Mouse (Mus musculus): ENCODE results near the gene Med31.

The Med31 gene

GRCm38 (mm10) chr11:72215410-72215797 lies at the start of gene Med31:
Gene Med31, minus strand, starts transcription at chr11:72215592.
- peak; percentile 89 for DNase-seq

GRCm38 (mm10) chr11:72256441-72256840 lies 41.0 kb upstream of the Med31 start:
- no peak for DNase-seq

GRCm38 (mm10) chr11:72255629-72256028 lies 40.2 kb upstream of the Med31 start:
- DNase-seq = no peak

GRCm38 (mm10) chr11:72245196-72245753 lies 29.9 kb upstream of the Med31 start:
- DNase-seq = no peak

GRCm38 (mm10) chr11:72240062-72240860 lies 24.9 kb upstream of the Med31 start:
- DNase-seq = no peak

- no peak for DNase-seq
Observed at GRCm38 (mm10) chr11:72234013-72234412, 18.6 kb upstream of the Med31 start.

- no peak for DNase-seq
Observed at GRCm38 (mm10) chr11:72232991-72233390, 17.6 kb upstream of the Med31 start.

- no peak for DNase-seq
Observed at GRCm38 (mm10) chr11:72232068-72232467, 16.7 kb upstream of the Med31 start.

- DNase-seq = no peak
Observed at GRCm38 (mm10) chr11:72228513-72228912, 13.1 kb upstream of the Med31 start.

GRCm38 (mm10) chr11:72226901-72227300 lies 11.5 kb upstream of the Med31 start:
- DNase-seq = no peak

GRCm38 (mm10) chr11:72226020-72226791 lies 10.8 kb upstream of the Med31 start:
- no peak for DNase-seq

- DNase-seq = peak; percentile 59
Observed at GRCm38 (mm10) chr11:72224865-72225264, 9.5 kb upstream of the Med31 start.

- no peak for DNase-seq
Observed at GRCm38 (mm10) chr11:72223414-72223813, 8.0 kb upstream of the Med31 start.

- peak; percentile 39 for DNase-seq
Observed at GRCm38 (mm10) chr11:72221278-72221677, 5.9 kb upstream of the Med31 start.

GRCm38 (mm10) chr11:72217116-72217515 lies 1.7 kb upstream of the Med31 start:
- DNase-seq = no peak

GRCm38 (mm10) chr11:72214591-72215409 lies 592 bp downstream of the Med31 start:
- peak; percentile 96 for DNase-seq

GRCm38 (mm10) chr11:72207834-72208377 lies 7.5 kb downstream of the Med31 start:
- peak; percentile 53 for DNase-seq

GRCm38 (mm10) chr11:72207204-72207833 lies 8.1 kb downstream of the Med31 start, which contains the start of the genes 4933427D14Rik and Txndc17:
Gene 4933427D14Rik, minus strand, starts transcription at chr11:72207459.
Gene Txndc17, plus strand, starts transcription at chr11:72207547.
- peak; percentile 91 for DNase-seq

GRCm38 (mm10) chr11:72206341-72207203 lies 8.8 kb downstream of the Med31 start, which contains the start of gene Gm43951:
Gene Gm43951, minus strand, starts transcription at chr11:72206840.
- no peak for DNase-seq

- no peak for DNase-seq
Observed at GRCm38 (mm10) chr11:72205256-72205655, 10.1 kb downstream of the Med31 start.

GRCm38 (mm10) chr11:72203440-72203839 lies 12.0 kb downstream of the Med31 start:
- DNase-seq = no peak
